Mouse (Mus musculus): Measurements from ENCODE around the gene Man2b1.

DNA sequence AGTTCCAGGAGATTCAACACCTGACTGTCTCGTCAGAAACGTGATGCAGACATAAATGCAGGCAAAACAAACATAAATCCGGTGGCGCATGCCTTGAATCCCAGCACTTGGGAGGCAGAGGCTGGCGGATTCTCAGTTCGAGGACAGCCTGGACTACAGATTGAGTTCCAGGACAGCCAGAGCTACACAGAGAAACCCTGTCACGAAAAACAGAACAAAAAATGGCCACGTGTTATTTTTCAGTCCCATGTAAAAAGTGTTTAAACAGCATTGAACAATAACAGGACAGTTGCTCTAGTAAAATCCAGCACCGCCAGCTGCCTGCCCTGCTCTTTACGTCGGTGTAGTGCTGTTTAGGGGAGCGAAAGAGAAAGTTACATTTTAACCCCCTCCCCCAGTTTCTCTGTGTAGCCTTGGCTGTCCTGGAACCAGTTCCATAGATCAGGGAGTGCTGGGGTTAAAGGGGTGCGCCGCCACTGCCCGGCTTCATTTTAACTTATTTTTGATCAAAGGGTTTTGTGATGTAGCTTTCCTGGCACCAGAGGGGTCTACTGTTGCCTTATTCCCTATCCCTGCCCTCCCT, 47.3 kb upstream of the Man2b1 start:
- TF ChIP-seq CTCF (IDR thresholded peaks at IDR 0.05; ENCODE audit: extremely low read depth, insufficient read length, insufficient replicate concordance, low read depth, low read length) (no peak), POLR2A (IDR thresholded peaks at IDR 0.05; ENCODE audit: low read depth, low read length) (no peak)

All from small intestine, adult 2 months (tissue).